Mouse (Mus musculus): ENCODE results near the gene Immp1l. TPM values are rescaled to one million over a fixed set of nuclear protein-coding genes. Genes with fewer than 3 reads are reported as not detected.
A peak's percentile ranks its signal among the peaks of the same experiment; 100 is the strongest.

Immp1l gene
- 80.5 and 84.1 TPM in 2 replicates for polyA plus RNA-seq (2015; fragmentation: Nextera tagmentation; extraction: Ambion mirVana)

DNA sequence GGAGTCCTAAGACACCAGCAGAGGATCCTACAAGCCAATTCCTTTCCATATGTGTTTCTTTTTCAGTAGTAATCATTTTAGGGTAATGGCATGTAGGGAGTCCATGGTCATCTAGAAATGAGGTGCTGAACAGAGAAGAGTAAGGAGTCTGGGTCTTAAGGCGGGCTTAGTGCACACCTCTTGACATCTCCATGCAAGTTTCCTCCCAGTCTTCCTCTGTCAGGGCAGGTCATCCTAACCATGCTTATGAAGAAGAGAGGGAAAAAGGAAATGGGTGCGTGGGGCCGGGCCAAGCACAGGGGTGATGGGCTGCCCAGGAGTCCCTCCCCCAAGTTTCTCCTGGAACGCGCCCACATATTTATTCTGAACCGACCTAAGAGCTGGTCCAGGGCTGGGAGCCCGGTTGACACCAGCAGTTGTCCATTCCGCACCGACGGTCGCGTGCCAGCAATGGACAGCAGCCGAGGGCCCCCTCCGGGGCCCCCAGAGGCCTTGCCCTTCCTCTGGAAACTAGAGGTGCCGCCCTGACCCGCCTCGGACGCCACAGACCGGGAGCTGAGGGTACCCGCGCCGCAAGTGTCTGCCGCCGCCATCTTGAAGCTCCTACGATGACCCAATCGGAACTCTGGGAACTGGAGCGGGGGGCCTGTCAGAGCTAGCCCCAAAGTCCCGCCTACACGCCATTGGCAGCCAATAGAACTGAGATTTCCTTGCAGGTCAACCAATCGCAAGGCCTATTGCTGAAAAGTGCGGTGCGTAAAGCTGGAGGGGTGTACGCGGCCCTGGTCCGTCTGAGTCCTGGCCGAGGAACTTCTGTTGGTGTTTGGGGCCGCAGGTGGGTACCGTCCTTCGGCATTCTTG, at the start of gene Immp1l, which contains the start of gene Elp4:
Gene Immp1l (plus strand): TSS at position 743 of the 861 bp plus-strand sequence.
Gene Elp4 (minus strand): TSS at position 669 of the 861 bp plus-strand sequence.
- peak; percentile 95 for DNase-seq
- peaks cover 15% of the 10 kb centered on the region for H3K4me1 ChIP-seq (replicated peaks)
- peak; percentile 98 for ATAC-seq (ENCODE audit: low read depth)
- H3K36me3 ChIP-seq: no peaks in the 10 kb centered on the region
- peak within 1 kb of the TSS; percentile 88 for H3K4me3 ChIP-seq (replicated peaks)
- H3K4me2 ChIP-seq: peak within 1 kb of the TSS; percentile 78
- peak within 1 kb of the TSS; percentile 88 for H3K9ac ChIP-seq
- H3K9me3 ChIP-seq (replicated peaks): no peaks in the 10 kb centered on the region
- H3K27ac ChIP-seq: peak within 1 kb of the TSS; percentile 77
- WGBS (ENCODE audit: insufficient replicate concordance): under 1% methylated on average over 39 of the region's 39 CpGs
- H3K27me3 ChIP-seq: no peaks in the 10 kb centered on the region

DNA sequence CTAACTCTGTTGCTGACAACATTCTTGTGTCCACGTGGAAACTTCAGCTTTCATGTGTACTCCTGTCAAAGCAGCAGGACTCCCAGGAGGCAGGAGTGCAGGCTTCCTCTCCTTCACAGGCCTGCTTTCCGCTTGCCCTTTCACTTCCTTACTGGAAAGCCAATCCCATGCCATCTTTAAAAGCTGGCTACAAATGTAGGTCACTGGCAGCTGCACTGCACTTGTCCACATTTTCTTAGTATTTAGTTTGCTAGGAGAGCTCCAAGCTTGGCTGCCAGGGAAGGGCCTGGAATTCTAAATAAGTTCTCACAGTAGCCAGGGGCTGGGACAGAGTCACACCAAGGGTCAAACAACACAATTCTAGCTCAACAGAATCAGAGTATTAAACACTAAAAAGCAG, 49.7 kb upstream of the Immp1l start:
- H3K36me3 ChIP-seq: no peaks in the 10 kb centered on the region
- no peak overlapping the region for H3K9ac ChIP-seq
- H3K27me3 ChIP-seq: no peaks in the 10 kb centered on the region
- H3K4me1 ChIP-seq (replicated peaks): no peaks in the 10 kb centered on the region
- no peak overlapping the region for H3K4me2 ChIP-seq
- no peak overlapping the region for H3K27ac ChIP-seq
- no peak for DNase-seq
- 66% methylated on average over 2 of the region's 2 CpGs for WGBS (ENCODE audit: insufficient replicate concordance)
- no peak overlapping the region for H3K4me3 ChIP-seq (replicated peaks)
- H3K9me3 ChIP-seq (replicated peaks): no peaks in the 10 kb centered on the region
- ATAC-seq (ENCODE audit: low read depth): no peak

DNA sequence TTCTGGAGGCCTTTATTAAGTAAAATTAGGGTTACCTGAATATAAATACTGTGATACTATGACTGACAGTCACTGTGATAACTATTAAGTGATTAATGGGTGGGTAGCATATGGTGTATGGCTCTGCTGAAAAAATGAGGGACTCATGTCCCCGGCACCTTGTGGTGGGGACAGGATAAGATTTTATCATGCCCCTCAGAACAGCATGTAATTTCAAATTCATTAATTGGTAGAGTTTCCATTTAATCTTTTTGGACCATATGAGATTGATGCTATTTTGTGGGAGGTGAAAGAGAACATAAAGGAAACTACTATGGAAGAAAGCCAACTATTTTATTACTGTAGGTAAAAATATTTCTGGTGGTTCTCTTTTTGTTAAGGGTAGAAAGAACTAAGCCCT, 31.0 kb upstream of the Immp1l start:
- Histone ChIP-seq H3K9ac (no peak overlapping the region), H3K27me3 (no peaks in the 10 kb centered on the region), H3K4me2 (no peak overlapping the region), H3K36me3 (no peaks in the 10 kb centered on the region), H3K4me1 (replicated peaks) (no peaks in the 10 kb centered on the region), H3K9me3 (replicated peaks) (0 out of 2 replicates have a peak, but pooled peaks cover under 1% of the 10 kb centered on the region), H3K27ac (no peak overlapping the region), H3K4me3 (replicated peaks) (no peak overlapping the region)
- 53% methylated on average over 1 of the region's 1 CpGs for WGBS (ENCODE audit: insufficient replicate concordance)
- no peak for ATAC-seq (ENCODE audit: low read depth)
- DNase-seq: no peak

DNA sequence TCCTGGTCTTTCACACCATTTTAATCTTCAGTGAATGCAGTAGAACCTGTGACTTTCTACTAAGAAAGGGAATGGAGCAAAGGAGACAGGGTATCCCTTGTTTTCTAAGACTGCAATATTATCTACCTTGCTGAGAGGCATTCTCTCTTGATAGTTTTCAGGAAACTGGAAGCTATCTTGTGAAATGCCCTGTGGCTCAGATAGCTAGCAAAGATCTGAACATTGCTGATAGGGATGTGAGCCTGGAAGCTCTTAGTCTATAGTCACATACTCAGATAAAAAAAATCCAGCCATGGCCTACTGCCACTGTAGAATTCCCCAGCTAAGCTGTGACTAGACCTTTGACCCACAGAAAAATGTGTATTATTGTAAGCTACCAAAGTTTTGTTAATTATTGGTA, 13.6 kb upstream of the Immp1l start:
- Histone ChIP-seq H3K9me3 (replicated peaks) (no peaks in the 10 kb centered on the region), H3K4me2 (no peak overlapping the region), H3K4me1 (replicated peaks) (no peaks in the 10 kb centered on the region; the same call in 1 of the 2 replicates), H3K36me3 (peaks cover 37% of the 10 kb centered on the region), H3K9ac (no peak overlapping the region), H3K4me3 (replicated peaks) (no peak overlapping the region), H3K27me3 (no peaks in the 10 kb centered on the region), H3K27ac (no peak overlapping the region)
- no peak for DNase-seq
- 0 out of 2 replicates have a peak, but pooled peaks have one; percentile 41 for ATAC-seq (ENCODE audit: low read depth)

DNA sequence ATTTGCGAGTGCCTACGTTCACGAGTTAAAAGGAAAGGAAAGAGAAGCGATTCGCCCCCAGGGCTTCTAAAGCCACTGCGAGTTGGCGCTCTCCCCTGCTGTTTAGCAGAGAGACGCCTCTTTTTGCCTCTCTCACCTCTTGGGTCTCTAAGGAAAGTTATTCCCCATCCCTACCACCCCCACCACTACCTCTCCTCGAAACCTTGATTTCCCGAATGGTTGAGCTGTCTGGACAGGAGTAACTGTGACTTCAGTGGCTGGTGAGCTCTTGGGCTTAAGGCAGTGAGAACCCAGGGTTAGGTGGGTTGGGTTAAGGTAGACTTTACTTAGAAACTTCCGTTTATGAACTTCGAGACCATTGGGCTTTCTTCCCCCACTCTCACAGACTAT, 314 bp downstream of the Immp1l start:
- Histone ChIP-seq H3K9ac (peak overlapping the region; percentile 88), H3K36me3 (no peaks in the 10 kb centered on the region), H3K27me3 (no peaks in the 10 kb centered on the region), H3K4me3 (replicated peaks) (peak overlapping the region; percentile 88), H3K9me3 (replicated peaks) (no peaks in the 10 kb centered on the region), H3K27ac (peak overlapping the region; percentile 65), H3K4me1 (replicated peaks) (peaks cover 15% of the 10 kb centered on the region), H3K4me2 (peak overlapping the region; percentile 69)
- WGBS (ENCODE audit: insufficient replicate concordance): under 1% methylated on average over 12 of the region's 12 CpGs
- ATAC-seq (ENCODE audit: low read depth): peak; percentile 38
- no peak for DNase-seq

DNA sequence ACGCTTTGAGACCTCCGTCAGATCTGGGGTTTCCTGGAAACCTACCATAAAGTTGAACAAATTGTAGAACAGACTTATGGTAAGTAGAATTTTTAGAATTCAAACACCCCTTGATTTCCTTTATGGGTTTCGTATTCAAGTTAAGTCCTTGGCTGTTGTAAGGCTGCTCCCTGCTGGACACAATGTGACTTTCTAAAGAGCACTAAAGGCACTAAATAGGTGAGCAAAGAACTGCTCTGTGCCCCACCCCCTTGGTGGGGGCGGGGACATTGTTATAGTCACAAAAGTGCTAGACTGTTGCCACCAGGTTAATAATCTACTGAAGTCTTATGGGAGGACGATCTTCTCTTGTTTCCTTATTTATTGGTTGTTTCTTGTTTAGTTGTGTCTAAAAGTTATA, 3.9 kb downstream of the Immp1l start:
- H3K27ac ChIP-seq: no peak overlapping the region
- DNase-seq: no peak
- peaks cover 9% of the 10 kb centered on the region for H3K36me3 ChIP-seq
- no peaks in the 10 kb centered on the region for H3K9me3 ChIP-seq (replicated peaks)
- no peak overlapping the region for H3K4me2 ChIP-seq
- no peaks in the 10 kb centered on the region for H3K27me3 ChIP-seq
- H3K4me1 ChIP-seq (replicated peaks): peaks cover 13% of the 10 kb centered on the region
- H3K9ac ChIP-seq: no peak overlapping the region
- WGBS (ENCODE audit: insufficient replicate concordance): 76% methylated on average over 5 of the region's 5 CpGs
- no peak overlapping the region for H3K4me3 ChIP-seq (replicated peaks)
- no peak for ATAC-seq (ENCODE audit: low read depth)

DNA sequence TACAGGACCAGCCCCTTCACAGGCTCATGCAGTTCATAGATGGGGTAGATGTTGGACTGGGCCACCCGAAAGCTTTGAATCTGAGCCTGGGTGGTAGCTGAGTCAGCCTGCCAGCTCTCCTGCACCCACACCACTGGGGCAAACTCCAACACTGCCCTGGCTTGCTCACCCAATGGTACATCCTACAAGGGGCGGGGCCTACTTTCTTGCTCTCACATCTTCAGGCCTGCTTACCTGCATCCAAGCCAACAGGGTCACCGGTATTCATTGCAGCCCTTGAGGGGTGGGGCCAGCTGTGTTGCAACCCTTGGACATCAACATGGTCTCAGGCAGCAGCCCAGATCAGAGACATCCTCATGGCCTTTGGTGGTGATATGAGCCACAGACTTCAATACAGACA, 6.2 kb downstream of the Immp1l start:
- Histone ChIP-seq H3K9ac (no peak overlapping the region), H3K27ac (no peak overlapping the region), H3K4me1 (replicated peaks) (peaks cover 3% of the 10 kb centered on the region; the same call in 1 of the 2 replicates), H3K4me3 (replicated peaks) (no peak overlapping the region), H3K9me3 (replicated peaks) (no peaks in the 10 kb centered on the region), H3K27me3 (no peaks in the 10 kb centered on the region), H3K36me3 (peaks cover 9% of the 10 kb centered on the region), H3K4me2 (no peak overlapping the region)
- DNase-seq: no peak
- ATAC-seq (ENCODE audit: low read depth): peak; percentile 34; the same call in 1 of the 2 replicates
- 85% methylated on average over 3 of the region's 3 CpGs for WGBS (ENCODE audit: insufficient replicate concordance)

DNA sequence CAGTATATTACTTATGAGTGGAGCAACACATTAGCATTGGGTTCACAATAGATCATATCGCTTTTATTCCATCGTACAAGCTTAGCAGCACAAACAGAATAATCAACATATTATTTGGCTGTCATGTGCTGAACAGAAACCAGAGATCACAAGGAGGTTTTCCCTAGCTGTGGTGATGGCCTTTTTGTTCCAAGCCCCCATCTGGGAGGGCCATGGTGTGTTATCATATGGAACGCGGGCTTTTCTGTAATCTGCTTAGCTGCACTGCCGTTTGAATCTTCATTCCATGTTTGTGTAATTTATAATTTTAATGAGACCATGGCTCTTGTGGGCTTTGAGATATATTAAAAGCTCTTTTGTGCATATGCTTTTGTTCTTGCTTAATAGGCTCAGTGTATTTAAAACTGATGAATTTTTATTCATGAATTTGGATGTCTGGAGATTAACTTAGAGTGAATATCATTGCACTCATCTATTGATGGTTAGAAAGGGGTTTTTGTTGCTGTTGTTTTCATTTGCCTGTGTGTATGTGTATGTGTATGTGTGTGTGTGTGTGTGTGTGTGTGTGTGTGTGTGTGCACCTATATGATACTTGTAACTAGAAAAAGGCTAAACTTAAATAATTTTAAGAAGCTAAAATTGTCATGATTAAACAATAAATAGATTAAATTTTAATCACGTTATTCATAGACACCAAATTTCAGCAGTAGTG, 9.4 kb downstream of the Immp1l start:
- Histone ChIP-seq H3K36me3 (peaks cover 9% of the 10 kb centered on the region), H3K27ac (no peak overlapping the region), H3K4me1 (replicated peaks) (no peaks in the 10 kb centered on the region), H3K9me3 (replicated peaks) (no peaks in the 10 kb centered on the region), H3K9ac (no peak overlapping the region), H3K4me2 (no peak overlapping the region), H3K27me3 (no peaks in the 10 kb centered on the region), H3K4me3 (replicated peaks) (no peak overlapping the region)
- WGBS (ENCODE audit: insufficient replicate concordance): 75% methylated on average over 6 of the region's 6 CpGs
- DNase-seq: no peak
- ATAC-seq (ENCODE audit: low read depth): no peak

DNA sequence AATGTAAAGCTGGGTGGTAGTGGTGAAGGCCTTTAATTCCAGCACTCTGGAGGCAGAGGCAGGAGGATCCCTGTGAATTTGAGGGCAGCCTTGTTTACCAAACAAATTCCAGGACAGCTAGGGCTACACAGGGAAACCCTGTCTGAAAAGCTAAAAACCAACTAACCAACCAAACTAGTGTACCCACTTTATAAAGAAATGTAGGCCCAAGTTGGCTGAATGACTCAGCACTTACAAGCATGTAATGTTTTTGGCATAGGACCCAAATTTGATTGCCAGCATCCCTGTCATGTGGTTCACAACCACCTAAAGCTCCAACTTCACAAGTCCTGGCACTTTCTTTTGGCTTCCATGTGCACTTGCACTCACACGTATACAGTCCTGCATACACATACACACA, 12.2 kb downstream of the Immp1l start:
- WGBS (ENCODE audit: insufficient replicate concordance): 85% methylated on average over 1 of the region's 1 CpGs
- no peak overlapping the region for H3K9ac ChIP-seq

DNA sequence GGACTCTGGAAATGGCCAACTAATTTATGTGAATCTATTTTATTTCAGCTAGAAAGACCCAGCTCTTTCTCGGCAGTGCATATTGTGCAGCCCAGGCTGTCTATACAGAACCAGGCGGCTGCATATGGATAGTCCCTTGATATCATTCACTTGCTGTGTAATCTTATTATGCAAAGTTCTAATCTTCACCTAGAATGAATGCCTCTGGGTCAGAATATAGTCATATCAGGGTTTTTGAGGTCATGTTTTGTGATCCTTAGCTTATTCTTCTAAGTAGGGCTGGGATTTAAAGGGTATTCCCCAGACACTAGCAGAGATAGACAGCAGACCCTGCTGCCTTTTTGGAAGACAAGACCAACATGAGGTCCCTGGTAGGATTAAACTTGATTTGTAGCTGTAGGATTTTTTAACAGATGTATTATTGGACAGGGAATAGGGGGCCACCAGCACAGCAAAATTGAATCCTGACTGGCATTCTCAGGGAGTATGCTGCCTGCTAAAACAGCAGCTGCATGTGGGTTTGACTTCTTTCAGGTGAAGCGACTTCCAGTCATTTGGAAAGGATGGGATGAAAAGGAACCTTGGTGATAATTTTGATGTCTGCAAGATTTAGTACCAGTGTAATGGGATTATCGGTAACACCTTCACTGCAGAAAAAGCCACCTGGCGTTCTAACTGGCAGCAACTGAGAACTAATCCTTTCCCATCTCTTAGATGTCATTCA, 13.3 kb downstream of the Immp1l start:
- 79% methylated on average over 5 of the region's 5 CpGs for WGBS (ENCODE audit: insufficient replicate concordance)
- ATAC-seq (ENCODE audit: low read depth): no peak
- Histone ChIP-seq H3K36me3 (no peaks in the 10 kb centered on the region), H3K27ac (no peak overlapping the region), H3K4me2 (no peak overlapping the region), H3K27me3 (no peaks in the 10 kb centered on the region), H3K4me3 (replicated peaks) (no peak overlapping the region), H3K9ac (no peak overlapping the region), H3K4me1 (replicated peaks) (no peaks in the 10 kb centered on the region), H3K9me3 (replicated peaks) (no peaks in the 10 kb centered on the region)
- no peak for DNase-seq

More for the DNA sequence above, 12.2 kb downstream of the Immp1l start:
- Histone ChIP-seq H3K4me3 (replicated peaks) (no peak overlapping the region), H3K27ac (no peak overlapping the region), H3K36me3 (no peaks in the 10 kb centered on the region), H3K4me2 (no peak overlapping the region), H3K27me3 (no peaks in the 10 kb centered on the region), H3K4me1 (replicated peaks) (no peaks in the 10 kb centered on the region), H3K9me3 (replicated peaks) (no peaks in the 10 kb centered on the region)
- no peak for ATAC-seq (ENCODE audit: low read depth)
- DNase-seq: no peak

DNA sequence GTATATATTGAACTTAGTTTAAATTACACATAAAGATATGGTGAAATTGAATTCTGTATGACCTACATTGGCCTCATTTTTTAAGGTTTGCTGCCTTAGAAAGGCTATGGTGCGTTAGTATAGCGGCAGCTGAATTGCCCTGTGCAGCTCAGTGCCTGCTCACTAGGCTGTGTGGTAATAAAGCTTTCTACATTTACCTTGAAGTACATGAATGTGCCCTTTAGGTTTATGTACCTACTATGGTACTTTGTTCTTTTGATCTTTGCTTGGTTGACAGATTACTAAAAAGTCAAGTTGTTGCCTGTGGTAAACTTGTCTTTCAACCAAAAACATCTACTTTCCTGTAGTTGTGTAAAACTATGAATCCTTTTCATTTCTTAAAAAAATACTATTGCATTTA, 45.7 kb downstream of the Immp1l start:
- no peak for DNase-seq
- 88% methylated on average over 2 of the region's 2 CpGs for WGBS (ENCODE audit: insufficient replicate concordance)
- Histone ChIP-seq H3K9me3 (replicated peaks) (no peaks in the 10 kb centered on the region), H3K4me2 (no peak overlapping the region), H3K27ac (no peak overlapping the region), H3K4me3 (replicated peaks) (no peak overlapping the region), H3K9ac (no peak overlapping the region), H3K27me3 (no peaks in the 10 kb centered on the region), H3K4me1 (replicated peaks) (peaks cover 8% of the 10 kb centered on the region), H3K36me3 (no peaks in the 10 kb centered on the region)
- ATAC-seq (ENCODE audit: low read depth): no peak

Data from liver, embryonic 13.5 days (tissue).